Mouse (Mus musculus): ENCODE measurements around the gene Cycs.

Gene Cycs

DNA sequence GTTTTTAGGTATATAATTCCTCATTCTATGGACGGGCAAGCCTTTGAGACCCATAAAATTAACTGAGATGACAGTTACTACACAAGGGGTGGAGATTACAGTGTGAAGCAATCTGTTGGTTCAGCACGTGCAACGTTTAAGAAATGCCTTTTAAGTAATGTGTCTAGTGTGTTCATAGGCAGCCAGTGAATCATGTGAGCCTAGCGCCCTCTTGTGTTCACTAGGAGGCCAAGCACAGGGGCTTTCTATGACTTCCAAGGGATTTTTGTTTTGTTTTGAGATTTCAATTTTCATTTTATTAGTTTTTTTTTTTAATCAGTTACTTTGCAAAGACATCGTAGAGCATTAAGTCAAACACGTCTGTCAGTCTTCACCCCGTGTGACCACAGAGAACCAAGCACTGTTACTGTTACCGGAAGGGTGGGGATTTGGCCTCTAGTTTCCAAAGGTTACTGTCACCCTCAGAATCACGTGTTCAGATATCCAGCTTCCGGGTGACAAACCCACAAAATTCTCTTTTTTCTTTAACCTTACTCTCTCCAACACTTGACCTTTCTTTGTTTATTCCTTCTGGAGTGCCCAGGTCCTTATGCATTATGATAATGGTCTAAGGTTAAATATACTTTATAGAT, 20.8 kb downstream of the Cycs start:
- DNase-seq (ENCODE audit: low spot score), result peak; percentile 57

DNA sequence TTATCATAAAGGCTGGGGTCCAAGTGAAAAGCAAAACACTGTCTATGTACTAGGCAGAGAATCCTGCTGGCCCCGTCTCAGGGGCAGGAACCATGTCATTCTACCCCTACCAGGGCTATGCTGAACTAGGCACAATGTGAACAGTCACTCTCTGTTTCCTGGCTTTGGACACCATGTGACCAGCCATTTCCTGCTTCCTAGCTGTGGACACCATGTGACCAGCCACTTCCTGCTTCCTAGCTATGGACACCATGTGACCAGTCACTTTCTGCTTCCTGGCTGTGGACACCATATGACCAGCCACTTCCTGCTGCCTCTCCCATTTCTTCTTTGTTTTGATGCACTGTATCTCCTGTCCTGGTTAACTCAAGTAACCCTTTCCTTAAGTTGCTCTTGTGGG, 23.8 kb downstream of the Cycs start:
- no peak for DNase-seq (ENCODE audit: low spot score)

DNA sequence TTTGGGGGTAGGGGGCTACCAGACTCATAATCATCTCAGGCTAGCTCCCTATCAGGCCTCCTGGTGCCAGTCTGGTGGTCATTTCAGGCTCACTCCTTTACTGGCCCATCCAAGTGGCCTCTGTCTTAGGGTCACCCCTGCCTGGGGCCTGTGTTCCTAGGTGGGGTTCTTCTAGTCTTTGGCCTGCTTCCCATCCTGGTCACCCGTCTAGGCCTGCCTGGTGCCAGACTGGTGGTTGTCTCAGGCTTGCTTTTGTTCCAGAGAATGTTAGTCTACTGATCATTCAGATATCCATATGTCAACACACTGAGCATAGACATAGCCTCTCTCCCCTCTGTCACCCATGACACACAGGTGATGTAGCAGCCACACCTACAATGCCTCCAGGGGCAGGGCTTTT, 26.7 kb downstream of the Cycs start:
- DNase-seq (ENCODE audit: low spot score), result no peak

DNA sequence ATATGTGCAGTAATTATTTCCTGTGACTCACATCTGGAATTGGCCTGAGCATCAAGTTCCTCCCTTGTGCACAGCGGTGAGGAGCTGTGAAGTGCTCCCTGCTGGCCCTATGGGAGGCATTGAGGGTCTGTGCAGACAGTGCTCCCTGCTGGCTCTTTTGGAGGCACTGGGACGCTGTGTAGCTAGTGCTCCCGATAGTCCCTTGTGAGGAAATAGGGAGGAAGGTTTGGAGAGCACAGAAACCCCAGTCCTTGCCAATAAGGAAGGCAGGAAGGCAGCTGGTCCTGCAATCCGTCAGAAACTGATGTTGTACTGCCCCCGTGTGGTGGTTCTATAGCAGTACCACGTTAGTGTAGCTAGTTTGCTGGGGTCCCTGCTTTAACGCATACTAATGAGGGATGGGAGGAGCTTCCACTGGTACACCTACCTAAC, 29.9 kb downstream of the Cycs start:
- DNase-seq (ENCODE audit: low spot score), result peak; percentile 67

DNA sequence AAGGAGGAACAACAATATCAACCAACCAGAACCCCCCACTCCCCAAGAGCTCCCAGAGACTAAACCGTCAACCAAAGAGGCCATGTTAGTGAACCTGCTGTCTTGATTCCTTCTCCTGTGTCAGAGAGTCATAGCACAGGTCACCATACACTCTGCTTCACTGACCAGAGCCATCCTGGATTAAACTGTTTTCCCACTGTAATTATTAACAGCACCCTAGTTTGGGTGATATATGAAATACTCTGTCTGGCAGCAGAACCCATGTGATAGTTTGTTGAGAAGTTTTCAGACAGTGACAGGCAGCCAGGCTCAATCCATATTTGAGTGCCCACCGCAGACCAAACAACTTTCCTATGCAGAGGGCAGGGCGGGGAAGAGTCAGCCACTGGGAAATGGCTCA, 31.0 kb downstream of the Cycs start:
- DNase-seq (ENCODE audit: low spot score), result no peak

DNA sequence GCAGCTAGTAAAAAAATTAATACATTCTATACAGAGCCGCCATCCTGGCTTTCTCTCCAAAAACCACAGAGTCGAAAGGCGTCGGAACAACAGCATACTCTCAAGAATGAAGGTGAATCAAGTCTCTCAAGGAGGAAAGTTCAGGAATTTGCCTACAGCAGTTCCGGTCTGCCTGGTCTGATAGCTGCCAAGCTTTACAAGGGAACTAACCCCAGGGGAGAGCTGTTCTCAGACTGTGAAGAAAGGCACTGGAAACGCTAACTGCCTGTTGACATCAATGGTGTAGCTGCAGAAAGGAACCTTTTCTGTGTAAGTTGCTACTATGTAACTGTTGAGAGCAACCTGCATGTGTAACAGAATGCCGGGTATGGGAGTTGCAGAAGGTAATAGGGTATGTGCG, 34.4 kb downstream of the Cycs start:
- no peak for DNase-seq (ENCODE audit: low spot score)

DNA sequence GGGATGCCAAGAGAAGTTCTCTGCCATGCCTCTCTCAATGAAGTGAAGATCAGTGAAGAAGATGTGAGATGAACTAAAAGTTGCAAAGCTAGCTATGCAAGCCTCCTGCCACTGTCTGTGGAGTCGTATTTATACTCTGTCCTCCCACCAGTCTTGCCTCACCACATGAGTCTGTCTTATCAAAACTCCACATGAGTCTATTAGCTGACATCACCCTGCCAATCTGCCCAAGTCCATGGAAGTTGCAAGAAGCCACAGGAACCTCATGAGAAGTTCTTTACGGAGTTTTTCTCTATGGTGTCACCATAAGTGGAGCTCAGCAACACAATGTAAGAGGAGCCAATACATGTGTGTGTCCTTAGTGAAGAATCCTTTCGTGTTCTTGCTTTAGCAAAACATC, 35.3 kb downstream of the Cycs start:
- no peak for DNase-seq (ENCODE audit: low spot score)

DNA sequence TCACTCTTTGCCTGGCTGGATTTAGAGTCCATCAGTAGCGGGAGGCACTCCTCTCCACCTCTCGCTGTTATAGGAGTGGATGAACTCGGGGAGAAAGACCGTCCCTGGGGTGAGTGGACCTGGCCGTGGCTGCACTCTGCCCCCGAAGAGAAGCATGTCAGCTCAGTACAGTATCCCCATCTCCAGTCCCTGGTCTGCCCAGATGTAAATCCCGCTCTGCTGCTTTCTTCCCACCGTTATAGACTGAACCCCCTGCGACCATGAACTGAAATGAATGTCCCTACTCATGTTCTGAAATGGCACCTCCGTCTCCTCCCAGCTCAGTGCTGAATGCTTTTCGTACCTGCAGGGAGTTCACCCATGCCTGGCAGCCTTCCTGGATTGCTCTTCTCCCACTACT, 37.1 kb downstream of the Cycs start:
- DNase-seq (ENCODE audit: low spot score), result no peak

DNA sequence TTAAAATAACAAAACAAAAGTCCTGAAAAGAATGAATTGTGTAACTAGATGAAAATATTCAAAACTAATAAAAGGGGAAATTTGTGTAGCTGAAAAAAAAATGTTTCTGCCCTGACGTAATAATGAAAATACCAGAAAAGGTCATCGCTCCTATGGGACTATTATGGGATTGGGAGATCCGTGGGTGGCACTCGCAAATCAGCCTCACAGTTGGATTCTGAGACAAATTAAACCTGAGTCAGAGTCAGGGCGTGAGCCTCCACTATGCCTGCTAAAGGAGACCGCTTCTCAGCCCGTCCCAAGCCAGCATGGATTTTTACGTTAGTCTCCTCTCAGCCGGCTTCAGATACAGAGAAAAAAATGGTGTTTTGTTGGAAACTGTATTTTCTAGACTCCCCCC, 38.9 kb downstream of the Cycs start:
- no peak for DNase-seq (ENCODE audit: low spot score)

DNA sequence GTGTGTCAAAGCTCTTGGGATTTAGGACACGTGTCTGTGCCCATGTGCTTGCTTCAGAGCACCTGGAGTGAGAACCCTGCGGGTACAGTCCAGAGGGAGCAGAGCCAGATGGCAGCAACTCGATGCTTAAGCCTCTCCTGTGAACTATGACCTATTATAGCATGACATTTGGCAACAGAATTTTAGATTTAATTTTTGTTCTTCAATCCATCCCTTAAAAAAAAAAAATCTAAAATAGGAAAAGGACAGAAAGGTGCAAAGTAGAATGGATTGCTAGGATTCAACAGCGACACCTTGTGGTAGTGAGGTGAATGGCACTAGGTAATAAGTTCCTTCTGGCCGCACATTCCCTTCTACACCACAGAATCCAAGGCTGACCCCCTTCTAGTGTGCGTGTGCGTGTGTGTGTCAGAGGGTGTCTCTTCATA, 39.7 kb downstream of the Cycs start:
- DNase-seq (ENCODE audit: low spot score), result peak; percentile 36

DNA sequence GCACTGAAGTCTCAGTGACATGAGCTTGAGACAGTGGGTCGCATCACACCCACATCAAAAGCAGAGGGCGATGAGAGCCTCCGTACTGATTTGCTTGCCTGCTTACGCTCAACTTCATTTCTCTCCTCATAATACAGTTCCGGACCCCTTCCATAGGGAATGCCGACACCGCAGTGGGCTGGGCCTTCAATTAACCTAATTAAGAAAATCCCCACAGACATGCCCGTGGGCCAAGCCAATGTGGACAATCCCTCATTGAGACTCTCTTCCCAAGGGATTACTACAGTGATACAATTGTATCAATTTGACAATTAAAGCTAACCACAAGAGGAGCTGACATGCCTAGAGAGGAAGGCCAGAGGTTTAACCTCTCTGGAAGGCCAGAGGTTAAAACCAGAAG, 40.5 kb downstream of the Cycs start:
- no peak for DNase-seq (ENCODE audit: low spot score)

DNA sequence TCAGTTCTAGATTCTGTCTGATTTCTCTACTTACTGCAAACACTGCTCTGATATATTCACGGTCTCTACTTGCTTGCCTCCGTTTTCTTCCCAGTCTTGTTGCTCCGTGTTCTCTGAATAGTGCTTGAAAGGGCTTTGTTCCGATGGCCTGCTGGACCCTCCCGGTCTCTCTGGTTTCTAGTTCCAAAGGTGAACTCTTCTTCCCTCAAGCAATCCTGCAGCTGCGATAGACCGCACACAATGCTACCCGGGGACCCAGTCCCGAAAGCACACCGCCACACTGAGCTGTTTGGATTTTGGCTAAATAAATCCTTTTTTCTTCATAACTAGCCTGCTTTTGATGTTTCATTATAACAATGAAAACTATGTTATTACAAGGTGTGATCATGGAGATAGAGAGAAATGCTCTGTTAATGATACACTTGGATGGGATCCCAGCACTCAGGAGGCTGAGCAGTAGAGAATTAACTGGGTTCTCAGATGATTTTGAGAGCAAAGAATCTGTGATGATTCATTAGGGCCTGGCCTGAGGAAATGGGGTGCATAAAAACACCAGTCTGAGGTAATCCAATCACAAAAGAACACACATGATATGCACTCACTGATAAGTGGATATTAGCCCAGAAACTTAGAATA, 42.0 kb downstream of the Cycs start:
- no peak for DNase-seq (ENCODE audit: low spot score)

DNA sequence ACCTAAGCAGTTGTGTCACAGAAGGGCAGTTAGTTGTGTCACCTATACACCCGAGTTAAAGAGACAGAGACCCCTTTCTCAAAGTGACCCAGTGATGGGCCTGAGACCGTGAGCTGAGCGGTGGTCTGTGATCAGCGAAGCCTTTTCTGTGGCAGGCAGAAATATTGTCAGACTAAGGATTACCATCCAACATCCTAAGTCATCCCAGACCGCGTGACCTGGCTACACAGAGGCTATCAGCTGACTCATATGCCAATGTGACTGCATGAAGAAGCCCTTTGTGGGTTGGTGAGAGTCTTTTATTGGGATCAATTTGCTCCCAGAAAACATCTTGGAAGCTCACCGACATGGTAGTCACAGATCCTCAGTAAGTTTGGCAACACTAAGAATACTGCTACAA, 43.6 kb downstream of the Cycs start:
- DNase-seq (ENCODE audit: low spot score), result no peak

DNA sequence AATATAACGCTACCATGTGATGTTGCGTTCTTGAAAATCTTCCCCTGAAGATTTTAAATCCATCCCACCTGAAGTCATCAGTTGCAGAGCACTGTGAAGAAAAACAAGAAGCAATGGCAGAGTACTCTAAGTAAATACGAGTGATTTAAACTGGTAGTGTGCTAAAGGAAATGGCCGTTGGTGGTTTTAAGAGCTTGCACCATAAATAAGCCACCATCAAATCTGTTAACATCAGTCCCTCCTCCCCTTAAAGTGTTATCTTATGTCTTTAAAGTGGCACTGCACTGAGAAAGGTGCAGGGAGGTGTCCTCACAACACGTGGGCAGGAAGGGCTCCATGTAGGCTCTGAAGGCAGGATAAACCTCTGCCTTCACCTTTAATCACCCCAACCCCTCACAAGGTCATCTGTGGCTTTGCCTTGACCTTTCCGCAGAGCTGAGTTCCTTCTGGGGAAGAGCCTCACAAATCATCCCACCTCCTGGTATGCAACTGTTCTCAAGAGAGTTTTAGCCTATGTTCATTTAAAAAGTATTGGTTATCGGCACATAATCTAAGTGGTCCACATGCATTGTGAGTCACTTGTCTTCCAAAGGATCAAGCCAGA, 44.7 kb downstream of the Cycs start:
- DNase-seq (ENCODE audit: low spot score), result no peak

DNA sequence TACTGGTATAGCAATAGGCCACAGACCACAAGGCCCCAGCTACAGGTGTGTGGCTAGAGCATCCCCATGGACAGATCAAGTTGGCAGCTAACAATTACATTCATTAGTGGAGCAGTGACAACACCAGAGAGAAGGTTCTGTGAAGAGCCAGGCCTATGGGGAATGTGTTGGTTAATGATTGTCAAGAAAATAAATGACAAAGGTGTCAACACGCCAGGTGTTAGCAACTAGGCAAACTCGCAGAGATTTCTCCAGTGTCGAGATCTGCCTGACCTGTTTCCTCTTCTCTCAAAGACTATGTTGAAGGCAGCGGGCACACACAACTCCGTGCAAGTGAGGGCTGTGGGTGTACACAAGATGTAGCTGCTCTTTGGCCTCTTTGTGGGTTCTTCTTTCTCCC, 46.2 kb downstream of the Cycs start:
- DNase-seq (ENCODE audit: low spot score), result no peak

DNA sequence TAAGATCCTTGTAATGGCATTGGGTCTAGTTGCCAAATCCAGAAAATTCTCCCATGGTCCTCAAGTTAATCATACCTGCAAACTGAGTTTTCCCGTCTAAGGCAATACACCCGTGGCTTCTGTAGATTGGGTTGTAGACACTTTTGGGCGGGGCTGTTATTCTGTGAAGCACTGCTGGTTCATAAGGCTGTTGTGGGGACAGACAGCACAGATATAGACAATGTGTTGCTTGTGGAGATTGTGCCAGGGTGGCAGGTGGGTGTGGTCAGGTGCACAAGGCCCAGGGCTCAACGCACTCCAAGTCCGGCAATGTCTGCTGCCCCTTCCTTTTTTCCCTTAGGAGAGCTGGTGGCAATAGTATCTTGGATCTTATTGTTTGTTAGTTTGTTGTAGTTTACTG, 48.0 kb downstream of the Cycs start:
- no peak for DNase-seq (ENCODE audit: low spot score)
